Mouse (Mus musculus) embryo, embryonic 11.5 days (tissue): Measurements from ENCODE around the gene Maml3.
A peak's percentile ranks its signal among the peaks of the same experiment; 100 is the strongest.

Experiments
- DNase-seq: peaks from one replicate; pipeline ENCODE4 v3.0.0-alpha.2; 2012; ENCODE audit warnings: low read depth, low spot score

Maml3 gene

GRCm38 (mm10) chr3:51954441-51954840 lies 150.4 kb downstream of the Maml3 start:
- no peak for DNase-seq

GRCm38 (mm10) chr3:51953927-51954326 lies 150.9 kb downstream of the Maml3 start:
- DNase-seq, result no peak

- DNase-seq, result no peak
Observed at GRCm38 (mm10) chr3:51952728-51953623, 151.9 kb downstream of the Maml3 start.

- no peak for DNase-seq
Observed at GRCm38 (mm10) chr3:51952267-51952666, 152.6 kb downstream of the Maml3 start.

- DNase-seq, result no peak
Observed at GRCm38 (mm10) chr3:51949651-51950050, 155.2 kb downstream of the Maml3 start.

- DNase-seq, result no peak
Observed at GRCm38 (mm10) chr3:51947168-51947567, 157.7 kb downstream of the Maml3 start.

- DNase-seq, result no peak
Observed at GRCm38 (mm10) chr3:51943642-51944041, 161.2 kb downstream of the Maml3 start.

GRCm38 (mm10) chr3:51941781-51942180 lies 163.1 kb downstream of the Maml3 start:
- no peak for DNase-seq

GRCm38 (mm10) chr3:51939864-51940263 lies 165.0 kb downstream of the Maml3 start:
- no peak for DNase-seq

GRCm38 (mm10) chr3:51939054-51939453 lies 165.8 kb downstream of the Maml3 start:
- no peak for DNase-seq

- no peak for DNase-seq
Observed at GRCm38 (mm10) chr3:51937176-51937575, 167.7 kb downstream of the Maml3 start.

- DNase-seq, result no peak
Observed at GRCm38 (mm10) chr3:51934531-51935485, 170.1 kb downstream of the Maml3 start.

- DNase-seq, result no peak
Observed at GRCm38 (mm10) chr3:51928188-51928587, 176.7 kb downstream of the Maml3 start.

GRCm38 (mm10) chr3:51927591-51927990 lies 177.3 kb downstream of the Maml3 start:
- no peak for DNase-seq

GRCm38 (mm10) chr3:51927043-51927442 lies 177.8 kb downstream of the Maml3 start:
- no peak for DNase-seq

GRCm38 (mm10) chr3:51925758-51926157 lies 179.1 kb downstream of the Maml3 start:
- no peak for DNase-seq

- DNase-seq, result no peak
Observed at GRCm38 (mm10) chr3:51924636-51925035, 180.2 kb downstream of the Maml3 start.

- no peak for DNase-seq
Observed at GRCm38 (mm10) chr3:51923800-51924199, 181.1 kb downstream of the Maml3 start.

- DNase-seq, result no peak
Observed at GRCm38 (mm10) chr3:51916902-51917301, 188.0 kb downstream of the Maml3 start.

GRCm38 (mm10) chr3:51916060-51916870 lies 188.6 kb downstream of the Maml3 start:
- DNase-seq, result peak; percentile 36

GRCm38 (mm10) chr3:51915415-51915814 lies 189.5 kb downstream of the Maml3 start:
- DNase-seq, result no peak
